Mouse (Mus musculus) intestine, embryonic 15.5 days (tissue): Measurements from ENCODE around the gene Atp12a. TPM values are rescaled to one million over a fixed set of nuclear protein-coding genes. Genes with fewer than 3 reads are reported as not detected.

Experiments
- ATAC-seq: fragments of 200-750 bp; cut with Nextera tagmentation; 2 replicates; pipeline ENCODE4 v1.8.0; 2017; ENCODE audit warnings: moderate TSS enrichment, moderate library complexity
- H3K27ac ChIP-seq: fragments of 300-500 bp; sonication (generic); 2 replicates; pipeline ENCODE4 v1.5.1; 2015; ENCODE audit warnings: mild to moderate bottlenecking, inconsistent platforms
- H3K27me3 ChIP-seq: fragments of 300-500 bp; sonication (generic); replicated peaks from 2 replicates; pipeline ENCODE4 v1.6.1; 2015; ENCODE audit warnings: inconsistent platforms
- H3K36me3 ChIP-seq: fragments of 300-500 bp; sonication (generic); 2 replicates; pipeline ENCODE4 v1.6.1; 2015; ENCODE audit warnings: inconsistent platforms
- H3K4me1 ChIP-seq: fragments of 300-500 bp; sonication (generic); replicated peaks from 2 replicates; pipeline ENCODE4 v1.6.1; 2015; ENCODE audit warnings: inconsistent platforms
- H3K4me2 ChIP-seq: fragments of 300-500 bp; sonication (generic); replicated peaks from 2 replicates; pipeline ENCODE4 v1.6.1; 2015; ENCODE audit warnings: mild to moderate bottlenecking, inconsistent platforms
- H3K4me3 ChIP-seq: fragments of 300-500 bp; sonication (generic); replicated peaks from 2 replicates; pipeline ENCODE4 v1.5.1; 2015; ENCODE audit warnings: inconsistent platforms
- H3K9ac ChIP-seq: fragments of 300-500 bp; sonication (generic); 2 replicates; pipeline ENCODE4 v1.6.1; 2015; ENCODE audit warnings: inconsistent platforms
- H3K9me3 ChIP-seq: fragments of 300-500 bp; sonication (generic); 2 replicates; pipeline ENCODE4 v1.6.1; 2016; ENCODE audit warnings: inconsistent platforms
- WGBS: fragments of 180-500 bp; shearing (Covaris S2); methylation state at CpG from one replicate; pipeline ENCODE4 v1.1.7; 2015; 5-methylcytosine and 5-hydroxymethylcytosine counted together
- polyA plus RNA-seq: library from polyadenylated mRNA; unstranded; fragments of >200 nt; fragmentation: Nextera tagmentation; extraction: Ambion mirVana; gene quantifications from 2 replicates; pipeline ENCODE4 v1.2.1, GENCODE M21; 2015

Atp12a gene
- 0.26 and 0.91 TPM in 2 replicates for polyA plus RNA-seq

GRCm38 (mm10) chr14:56364711-56365237 is at the start of gene Atp12a:
Gene Atp12a (plus strand): TSS chr14:56365068.
- H3K9ac ChIP-seq = no peak within 1 kb of the TSS
- H3K4me2 ChIP-seq = peak within 1 kb of the TSS; percentile 91
- H3K4me3 ChIP-seq = peak within 1 kb of the TSS; percentile 42
- H3K9me3 ChIP-seq = no peaks in the 10 kb centered on the region
- WGBS = under 1% methylated on average over 48 of the region's 48 CpGs
- peaks cover 25% of the 10 kb centered on the region for H3K27me3 ChIP-seq
- H3K36me3 ChIP-seq = no peaks in the 10 kb centered on the region
- H3K4me1 ChIP-seq = peaks cover 16% of the 10 kb centered on the region
- peak; percentile 71 for ATAC-seq
- H3K27ac ChIP-seq = no peak within 1 kb of the TSS

GRCm38 (mm10) chr14:56315519-56315918 is 49.3 kb upstream of the Atp12a start:
- H3K27me3 ChIP-seq = no peaks in the 10 kb centered on the region
- H3K4me1 ChIP-seq = peaks cover 3% of the 10 kb centered on the region; the same call in 1 of the 2 replicates
- no peaks in the 10 kb centered on the region for H3K9me3 ChIP-seq
- H3K4me2 ChIP-seq = no peak overlapping the region
- no peak overlapping the region for H3K4me3 ChIP-seq
- no peak overlapping the region for H3K9ac ChIP-seq
- H3K27ac ChIP-seq = no peak overlapping the region
- no peaks in the 10 kb centered on the region for H3K36me3 ChIP-seq
- 0 out of 2 replicates have a peak, but pooled peaks have one; percentile 55 for ATAC-seq
- WGBS = 50% methylated on average over 7 of the region's 7 CpGs

- Histone ChIP-seq H3K9ac (no peak overlapping the region), H3K36me3 (no peaks in the 10 kb centered on the region), H3K9me3 (no peaks in the 10 kb centered on the region), H3K27me3 (no peaks in the 10 kb centered on the region), H3K4me3 (no peak overlapping the region), H3K4me1 (peaks cover 3% of the 10 kb centered on the region; the same call in 1 of the 2 replicates), H3K27ac (no peak overlapping the region), H3K4me2 (no peak overlapping the region)
- ATAC-seq = peak; percentile 65
- 70% methylated on average over 4 of the region's 4 CpGs for WGBS
These were observed 48.5 kb upstream of the Atp12a start for GRCm38 (mm10) chr14:56316333-56316732.

- Histone ChIP-seq H3K4me2 (no peak overlapping the region), H3K27me3 (no peaks in the 10 kb centered on the region), H3K36me3 (no peaks in the 10 kb centered on the region), H3K4me1 (no peaks in the 10 kb centered on the region), H3K4me3 (no peak overlapping the region), H3K9me3 (no peaks in the 10 kb centered on the region), H3K27ac (no peak overlapping the region), H3K9ac (no peak overlapping the region)
- 46% methylated on average over 1 of the region's 1 CpGs for WGBS
- no peak for ATAC-seq
These were observed 41.9 kb upstream of the Atp12a start for GRCm38 (mm10) chr14:56322982-56323381.

GRCm38 (mm10) chr14:56325038-56325437 is 39.8 kb upstream of the Atp12a start:
- Histone ChIP-seq H3K4me1 (no peaks in the 10 kb centered on the region), H3K9ac (no peak overlapping the region), H3K9me3 (no peaks in the 10 kb centered on the region), H3K4me2 (no peak overlapping the region), H3K27me3 (no peaks in the 10 kb centered on the region), H3K27ac (no peak overlapping the region), H3K36me3 (no peaks in the 10 kb centered on the region), H3K4me3 (no peak overlapping the region)
- no peak for ATAC-seq

GRCm38 (mm10) chr14:56333700-56334099 is 31.2 kb upstream of the Atp12a start:
- H3K4me1 ChIP-seq = 0 out of 2 replicates have a peak, but pooled peaks cover 3% of the 10 kb centered on the region
- no peak overlapping the region for H3K4me3 ChIP-seq
- no peak overlapping the region for H3K9ac ChIP-seq
- H3K27ac ChIP-seq = no peak overlapping the region
- H3K27me3 ChIP-seq = no peaks in the 10 kb centered on the region
- H3K9me3 ChIP-seq = no peaks in the 10 kb centered on the region
- ATAC-seq = no peak
- H3K4me2 ChIP-seq = no peak overlapping the region
- H3K36me3 ChIP-seq = no peaks in the 10 kb centered on the region

GRCm38 (mm10) chr14:56334437-56334836 is 30.4 kb upstream of the Atp12a start:
- Histone ChIP-seq H3K36me3 (no peaks in the 10 kb centered on the region), H3K9me3 (no peaks in the 10 kb centered on the region), H3K9ac (no peak overlapping the region), H3K27ac (no peak overlapping the region), H3K27me3 (no peaks in the 10 kb centered on the region), H3K4me3 (no peak overlapping the region), H3K4me1 (0 out of 2 replicates have a peak, but pooled peaks cover 3% of the 10 kb centered on the region), H3K4me2 (no peak overlapping the region)
- 94% methylated on average over 5 of the region's 5 CpGs for WGBS
- ATAC-seq = no peak

- Histone ChIP-seq H3K27ac (no peak overlapping the region), H3K36me3 (no peaks in the 10 kb centered on the region), H3K4me3 (no peak overlapping the region), H3K9me3 (no peaks in the 10 kb centered on the region), H3K4me2 (no peak overlapping the region), H3K9ac (no peak overlapping the region), H3K4me1 (0 out of 2 replicates have a peak, but pooled peaks cover 3% of the 10 kb centered on the region), H3K27me3 (no peaks in the 10 kb centered on the region)
- ATAC-seq = peak; percentile 74; the same call in 1 of the 2 replicates
- WGBS = 81% methylated on average over 10 of the region's 10 CpGs
These were observed 28.8 kb upstream of the Atp12a start for GRCm38 (mm10) chr14:56336032-56336431.

- WGBS = 55% methylated on average over 9 of the region's 9 CpGs
- Histone ChIP-seq H3K4me2 (no peak overlapping the region), H3K9me3 (no peaks in the 10 kb centered on the region), H3K4me3 (no peak overlapping the region), H3K27me3 (no peaks in the 10 kb centered on the region), H3K4me1 (0 out of 2 replicates have a peak, but pooled peaks cover 3% of the 10 kb centered on the region), H3K36me3 (no peaks in the 10 kb centered on the region), H3K27ac (no peak overlapping the region), H3K9ac (no peak overlapping the region)
- ATAC-seq = no peak
These were observed 27.8 kb upstream of the Atp12a start for GRCm38 (mm10) chr14:56337075-56337474.

- no peak overlapping the region for H3K27ac ChIP-seq
- H3K27me3 ChIP-seq = no peaks in the 10 kb centered on the region
- H3K36me3 ChIP-seq = no peaks in the 10 kb centered on the region
- H3K4me2 ChIP-seq = no peak overlapping the region
- no peaks in the 10 kb centered on the region for H3K9me3 ChIP-seq
- 0 out of 2 replicates have a peak, but pooled peaks cover 3% of the 10 kb centered on the region for H3K4me1 ChIP-seq
- no peak overlapping the region for H3K9ac ChIP-seq
- no peak overlapping the region for H3K4me3 ChIP-seq
- no peak for ATAC-seq
- WGBS = 60% methylated on average over 2 of the region's 2 CpGs
These were observed 27.2 kb upstream of the Atp12a start for GRCm38 (mm10) chr14:56337696-56338095.

- H3K4me2 ChIP-seq = no peak overlapping the region
- no peak overlapping the region for H3K27ac ChIP-seq
- 0 out of 2 replicates have a peak, but pooled peaks cover 3% of the 10 kb centered on the region for H3K4me1 ChIP-seq
- no peaks in the 10 kb centered on the region for H3K9me3 ChIP-seq
- no peaks in the 10 kb centered on the region for H3K36me3 ChIP-seq
- WGBS = 55% methylated on average over 7 of the region's 7 CpGs
- no peaks in the 10 kb centered on the region for H3K27me3 ChIP-seq
- 0 out of 2 replicates have a peak, but pooled peaks have one; percentile 31 for ATAC-seq
- H3K9ac ChIP-seq = no peak overlapping the region
- H3K4me3 ChIP-seq = no peak overlapping the region
These were observed 25.9 kb upstream of the Atp12a start for GRCm38 (mm10) chr14:56338882-56339442.

GRCm38 (mm10) chr14:56348704-56349103 is 16.2 kb upstream of the Atp12a start:
- Histone ChIP-seq H3K9ac (no peak overlapping the region), H3K27me3 (no peaks in the 10 kb centered on the region), H3K4me2 (no peak overlapping the region), H3K27ac (no peak overlapping the region), H3K4me3 (no peak overlapping the region), H3K9me3 (no peaks in the 10 kb centered on the region), H3K36me3 (no peaks in the 10 kb centered on the region), H3K4me1 (no peaks in the 10 kb centered on the region)
- no peak for ATAC-seq
- WGBS = 66% methylated on average over 3 of the region's 3 CpGs

GRCm38 (mm10) chr14:56349541-56349940 is 15.3 kb upstream of the Atp12a start:
- H3K27me3 ChIP-seq = no peaks in the 10 kb centered on the region
- ATAC-seq = no peak

More at GRCm38 (mm10) chr14:56349541-56349940, 15.3 kb upstream of the Atp12a start:
- H3K4me3 ChIP-seq = no peak overlapping the region
- H3K36me3 ChIP-seq = no peaks in the 10 kb centered on the region
- H3K9me3 ChIP-seq = no peaks in the 10 kb centered on the region
- H3K4me2 ChIP-seq = no peak overlapping the region
- no peak overlapping the region for H3K27ac ChIP-seq
- H3K9ac ChIP-seq = no peak overlapping the region
- 90% methylated on average over 2 of the region's 2 CpGs for WGBS
- H3K4me1 ChIP-seq = no peaks in the 10 kb centered on the region
